8 mouse cellular contexts compared by ENCODE assay signal in genomic region chr11:3913316-3914108, GRCm38 (mm10). TPM values are rescaled to one million over a fixed set of nuclear protein-coding genes. Genes with fewer than 3 reads are reported as not detected.
DNase-seq lines count a peak whose midpoint lies in the region; ATAC-seq and TF ChIP-seq lines count a peak whose summit lies in the region.

No protein-coding gene starts in this region.

- H3K9ac ChIP-seq in embryonic facial prominence, embryonic 12.5 days = peak overlapping the region; percentile 51
- H3K9ac ChIP-seq in limb, embryonic 11.5 days (ENCODE audit: low read length) = peak overlapping the region; percentile 50
- peak overlapping the region; percentile 75 for H3K9ac ChIP-seq in midbrain, embryonic 13.5 days (replicated peaks)

- H3K4me2 ChIP-seq in embryonic facial prominence, embryonic 12.5 days (replicated peaks) = peak overlapping the region; percentile 92
- H3K4me2 ChIP-seq in limb, embryonic 11.5 days (ENCODE audit: low read depth, severe bottlenecking) = peak overlapping the region; percentile 83
- peak overlapping the region; percentile 89 for H3K4me2 ChIP-seq in midbrain, embryonic 13.5 days (replicated peaks)

- H3K4me1 ChIP-seq in embryonic facial prominence, embryonic 12.5 days = peaks cover 24% of the 10 kb centered on the region
- H3K4me1 ChIP-seq in limb, embryonic 11.5 days (ENCODE audit: control insufficient read depth, insufficient read depth, low read length) = peaks cover 8% of the 10 kb centered on the region
- peaks cover 39% of the 10 kb centered on the region for H3K4me1 ChIP-seq in midbrain, embryonic 13.5 days (replicated peaks)
- peaks cover 11% of the 10 kb centered on the region for H3K4me1 ChIP-seq in small intestine, adult 2 months (ENCODE audit: control insufficient read depth, insufficient read depth, insufficient read length, low read length)

- under 1% methylated on average over 65 of the region's 65 CpGs for WGBS in embryonic facial prominence, embryonic 12.5 days
- WGBS in limb, embryonic 11.5 days = under 1% methylated on average over 63 of the region's 65 CpGs
- WGBS in midbrain, embryonic 13.5 days = under 1% methylated on average over 65 of the region's 65 CpGs
- under 1% methylated on average over 65 of the region's 65 CpGs for WGBS in small intestine, adult 2 months

- peaks cover 21% of the 10 kb centered on the region for H3K27me3 ChIP-seq in embryonic facial prominence, embryonic 12.5 days
- H3K27me3 ChIP-seq in limb, embryonic 11.5 days (ENCODE audit: control insufficient read depth, insufficient read depth, low read length) = peaks cover 11% of the 10 kb centered on the region
- peaks cover 8% of the 10 kb centered on the region; the same call in 1 of the 2 replicates for H3K27me3 ChIP-seq in midbrain, embryonic 13.5 days
- no peaks in the 10 kb centered on the region for H3K27me3 ChIP-seq in small intestine, adult 2 months (ENCODE audit: control insufficient read depth, insufficient read depth, low read length)

- ATAC-seq in embryonic facial prominence, embryonic 12.5 days (ENCODE audit: insufficient number of reproducible peaks, insufficient read depth, low FRiP score, low TSS enrichment) = peak; percentile 82
- ATAC-seq in limb, embryonic 11.5 days (ENCODE audit: insufficient number of reproducible peaks, low FRiP score, low TSS enrichment, low read depth) = peak; percentile 59
- ATAC-seq in midbrain, embryonic 13.5 days = peak; percentile 84

- TF ChIP-seq POLR2A in small intestine, adult 2 months (IDR thresholded peaks at IDR 0.05; ENCODE audit: low read depth, low read length) = no peak

- H3K4me3 ChIP-seq in embryonic facial prominence, embryonic 12.5 days = peak overlapping the region; percentile 53
- peak overlapping the region; percentile 45 for H3K4me3 ChIP-seq in limb, embryonic 11.5 days (ENCODE audit: low read depth, low read length)
- H3K4me3 ChIP-seq in midbrain, embryonic 13.5 days (replicated peaks) = peak overlapping the region; percentile 64
- peak overlapping the region; percentile 64 for H3K4me3 ChIP-seq in small intestine, adult 2 months (ENCODE audit: low read depth, low read length)

- peak overlapping the region; percentile 75; the same call in 1 of the 2 replicates for H3K27ac ChIP-seq in embryonic facial prominence, embryonic 12.5 days
- 0 out of 2 replicates have a peak overlapping the region, but pooled peaks have one; percentile 10 for H3K27ac ChIP-seq in limb, embryonic 11.5 days (replicated peaks; ENCODE audit: low read depth, low read length)
- H3K27ac ChIP-seq in midbrain, embryonic 13.5 days = peak overlapping the region; percentile 65
- H3K27ac ChIP-seq in small intestine, adult 2 months (ENCODE audit: insufficient read depth, low read depth, low read length) = peak overlapping the region; percentile 4; the same call in 1 of the 2 replicates

- DNase-seq in 3134 (ENCODE audit: extremely low read depth, insufficient read length, low spot score) = peak; percentile 96
- peak; percentile 97 to 99 for DNase-seq in adrenal gland, postnatal 36 days
- peak; percentile 99 for DNase-seq in heart, adult 11 months
- DNase-seq in kidney, adult 18-20 months = peak; percentile 95
- peak; percentile 86 for DNase-seq in limb, embryonic 11.5 days (ENCODE audit: low spot score)

- TF ChIP-seq CTCF in small intestine, adult 2 months (IDR thresholded peaks at IDR 0.05; ENCODE audit: extremely low read depth, insufficient read length, insufficient replicate concordance, low read depth, low read length) = no peak

- H3K36me3 ChIP-seq in embryonic facial prominence, embryonic 12.5 days = no peaks in the 10 kb centered on the region
- no peaks in the 10 kb centered on the region for H3K36me3 ChIP-seq in limb, embryonic 11.5 days (ENCODE audit: control insufficient read depth, insufficient read depth, low read length)
- no peaks in the 10 kb centered on the region for H3K36me3 ChIP-seq in midbrain, embryonic 13.5 days
- peaks cover 8% of the 10 kb centered on the region for H3K36me3 ChIP-seq in small intestine, adult 2 months (ENCODE audit: control insufficient read depth, insufficient read depth, low read length)

- H3K9me3 ChIP-seq in embryonic facial prominence, embryonic 12.5 days = no peaks in the 10 kb centered on the region
- no peaks in the 10 kb centered on the region for H3K9me3 ChIP-seq in limb, embryonic 11.5 days (ENCODE audit: control insufficient read depth, low read length)
- H3K9me3 ChIP-seq in midbrain, embryonic 13.5 days = no peaks in the 10 kb centered on the region

RNA-seq across cellular contexts. Expression of gene Slc35e4, which starts 1.0 kb away (rescaled TPM):
- 1 to 10 TPM; 5.5 to 7.2 TPM for total RNA-seq in adrenal gland, postnatal 36 days (2021)
- 5.1 and 5.2 TPM in 2 replicates for polyA plus RNA-seq in embryonic facial prominence, embryonic 12.5 days (2016; fragmentation: Nextera tagmentation; extraction: Ambion mirVana)
- polyA plus RNA-seq in limb, embryonic 11.5 days (2014; fragmentation: Nextera tagmentation; extraction: Ambion mirVana) = 1.7 and 2.1 TPM in 2 replicates
- 10.3 TPM in 2 replicates for polyA plus RNA-seq in midbrain, embryonic 13.5 days (2015; fragmentation: Nextera tagmentation; extraction: Ambion mirVana)
- 4.7 and 6.5 TPM in 2 replicates for polyA plus RNA-seq in small intestine, adult 2 months (2012; rRNA removed)

RNA-seq across cellular contexts. Expression of gene Tcn2, which starts 18.4 kb away (rescaled TPM):
- total RNA-seq in adrenal gland, postnatal 36 days (2021) = 100 to 1,000 TPM; 131 to 132 TPM
- 34.6 and 36.1 TPM in 2 replicates for polyA plus RNA-seq in embryonic facial prominence, embryonic 12.5 days (2016; fragmentation: Nextera tagmentation; extraction: Ambion mirVana)
- 24.2 and 28.9 TPM in 2 replicates for polyA plus RNA-seq in limb, embryonic 11.5 days (2014; fragmentation: Nextera tagmentation; extraction: Ambion mirVana)
- polyA plus RNA-seq in midbrain, embryonic 13.5 days (2015; fragmentation: Nextera tagmentation; extraction: Ambion mirVana) = 16.6 and 20.3 TPM in 2 replicates
- polyA plus RNA-seq in small intestine, adult 2 months (2012; rRNA removed) = 187 and 452 TPM in 2 replicates

RNA-seq across cellular contexts. Expression of gene Dusp18, which starts 18.5 kb away (rescaled TPM):
- total RNA-seq in adrenal gland, postnatal 36 days (2021) = 1 to 10 TPM; 4.0 to 6.0 TPM
- polyA plus RNA-seq in embryonic facial prominence, embryonic 12.5 days (2016; fragmentation: Nextera tagmentation; extraction: Ambion mirVana) = 12.7 and 14.7 TPM in 2 replicates
- 13.7 and 14.5 TPM in 2 replicates for polyA plus RNA-seq in limb, embryonic 11.5 days (2014; fragmentation: Nextera tagmentation; extraction: Ambion mirVana)
- 39.2 and 39.8 TPM in 2 replicates for polyA plus RNA-seq in midbrain, embryonic 13.5 days (2015; fragmentation: Nextera tagmentation; extraction: Ambion mirVana)
- polyA plus RNA-seq in small intestine, adult 2 months (2012; rRNA removed) = 1.4 and 2.4 TPM in 2 replicates

RNA-seq across cellular contexts. Expression of gene 4921536K21Rik, which starts 18.6 kb away (rescaled TPM):
- total RNA-seq in adrenal gland, postnatal 36 days (2021) = under 1 TPM; 0.60 to 0.63 TPM
- 0.14 and 0.33 TPM in 2 replicates for polyA plus RNA-seq in embryonic facial prominence, embryonic 12.5 days (2016; fragmentation: Nextera tagmentation; extraction: Ambion mirVana)
- 0.33 and 0.47 TPM in 2 replicates for polyA plus RNA-seq in limb, embryonic 11.5 days (2014; fragmentation: Nextera tagmentation; extraction: Ambion mirVana)
- polyA plus RNA-seq in midbrain, embryonic 13.5 days (2015; fragmentation: Nextera tagmentation; extraction: Ambion mirVana) = 0.54 and 0.67 TPM in 2 replicates
- 0.06 TPM in 2 replicates for polyA plus RNA-seq in small intestine, adult 2 months (2012; rRNA removed)

RNA-seq across cellular contexts. Expression of gene Osbp2, which starts 49.8 kb away (rescaled TPM):
- 1 to 10 TPM; 2.2 to 2.5 TPM for total RNA-seq in adrenal gland, postnatal 36 days (2021)
- polyA plus RNA-seq in embryonic facial prominence, embryonic 12.5 days (2016; fragmentation: Nextera tagmentation; extraction: Ambion mirVana) = 2.1 TPM in 2 replicates
- polyA plus RNA-seq in limb, embryonic 11.5 days (2014; fragmentation: Nextera tagmentation; extraction: Ambion mirVana) = 0.30 and 0.69 TPM in 2 replicates
- polyA plus RNA-seq in midbrain, embryonic 13.5 days (2015; fragmentation: Nextera tagmentation; extraction: Ambion mirVana) = 12.7 and 14.9 TPM in 2 replicates
- polyA plus RNA-seq in small intestine, adult 2 months (2012; rRNA removed) = 0.11 and 0.52 TPM in 2 replicates

Comparison
In these comparisons a context has a peak if more than half of its experiments do, and no peak if none do; other contexts are left out.
1. Peak in every context shown above with its lines: DNase-seq, ATAC-seq, H3K4me3 ChIP-seq and H3K27ac ChIP-seq.
2. H3K27ac ChIP-seq: peak in every context shown above with its lines; median percentile 75 in embryonic facial prominence, embryonic 12.5 days; 65 in midbrain, embryonic 13.5 days; 10 in limb, embryonic 11.5 days; 4 in small intestine, adult 2 months.